Mouse (Mus musculus): Measurements from ENCODE around the gene Jazf1.
A peak's percentile ranks its signal among the peaks of the same experiment; 100 is the strongest.

DNA sequence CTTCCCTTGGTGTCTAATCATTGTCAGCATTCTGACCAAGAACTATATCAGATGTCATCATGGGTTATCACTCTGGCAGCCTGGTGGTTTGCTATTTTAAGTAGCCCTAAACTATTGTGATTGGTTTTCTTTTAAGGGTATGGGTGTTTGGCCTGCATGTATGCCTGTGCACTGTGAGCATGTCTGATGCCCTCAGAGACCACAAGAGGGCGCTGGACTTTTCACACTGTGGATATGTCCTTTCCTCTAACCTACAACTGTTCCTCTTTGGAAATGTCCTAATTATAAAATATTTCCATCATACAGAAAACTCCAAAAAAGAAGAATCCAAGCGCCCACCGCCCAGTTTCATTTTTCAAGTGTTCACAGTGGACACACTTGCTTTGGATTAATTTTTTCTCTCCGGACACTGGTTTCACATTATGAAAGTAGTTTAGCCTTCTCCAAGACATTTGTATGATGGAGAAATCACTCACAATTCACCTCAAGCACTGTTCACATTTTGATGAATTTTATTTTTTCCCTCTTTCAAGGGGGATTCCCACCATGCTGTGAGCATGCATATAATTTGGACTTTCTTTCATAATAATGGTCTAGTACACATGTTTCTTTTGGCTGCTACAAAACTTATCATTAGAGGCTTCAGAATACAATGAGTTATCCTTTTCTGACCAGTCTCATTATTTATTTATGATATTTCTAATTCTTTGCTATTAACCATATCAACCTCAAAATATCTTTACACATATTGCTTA lies 35.5 kb downstream of the Jazf1 start:
- TF ChIP-seq CTCF (IDR thresholded peaks at IDR 0.05; ENCODE audit: extremely low read depth, insufficient read depth, insufficient read length, insufficient replicate concordance) = peak; percentile 21; the same call in 1 of the 2 replicates
- no peak for TF ChIP-seq POLR2A (IDR thresholded peaks at IDR 0.05; ENCODE audit: low read depth, low read length)

Data from spleen, adult 2 months (tissue).